Mouse (Mus musculus): Measurements from ENCODE around the gene Gm44973. TPM values are rescaled to one million over a fixed set of nuclear protein-coding genes. Genes with fewer than 3 reads are reported as not detected.
A peak's percentile ranks its signal among the peaks of the same experiment; 100 is the strongest.
"Not testable (repeated sequence)": the region's sequence is repeated elsewhere in the genome, so short reads cannot be mapped to it uniquely, and the experiment has no call there.

Gm44973 gene
- polyA plus RNA-seq, 1 experiment from 2014 or later, result 0.36 TPM

- H3K27ac ChIP-seq (ENCODE audit: low read depth, low read length); H3K9ac ChIP-seq (ENCODE audit: low read length); H3K27me3 ChIP-seq (ENCODE audit: control insufficient read depth, insufficient read depth, low read length); H3K9me3 ChIP-seq (ENCODE audit: control insufficient read depth, low read length); DNase-seq (ENCODE audit: low spot score): not testable (repeated sequence)
- Histone ChIP-seq H3K4me2 (ENCODE audit: low read depth) (peak overlapping the region; percentile 35; the same call in 1 of the 2 replicates), H3K36me3 (ENCODE audit: control insufficient read depth, insufficient read depth, low read length) (peaks cover 11% of the 10 kb centered on the region), H3K4me1 (ENCODE audit: control insufficient read depth, insufficient read depth, low read length) (peaks cover 12% of the 10 kb centered on the region; the same call in 1 of the 2 replicates), H3K4me3 (ENCODE audit: low read depth, low read length) (peak overlapping the region; percentile 93)
- ATAC-seq (ENCODE audit: insufficient read depth, low FRiP score, low TSS enrichment), result peak; percentile 29; the same call in 1 of the 2 replicates
- WGBS, result 51% methylated on average over 10 of the region's 13 CpGs
Observed at GRCm38 (mm10) chr7:5079365-5080009, 64.2 kb downstream of the Gm44973 start.

GRCm38 (mm10) chr7:5080010-5080751 is 64.9 kb downstream of the Gm44973 start, which contains the start of gene Epn1:
TSS of gene Epn1 (plus strand) at chr7:5080235.
- Histone ChIP-seq H3K27me3 (ENCODE audit: control insufficient read depth, insufficient read depth, low read length) (no peaks in the 10 kb centered on the region), H3K4me3 (ENCODE audit: low read depth, low read length) (peak within 1 kb of the TSS; percentile 93), H3K4me2 (ENCODE audit: low read depth) (peak within 1 kb of the TSS; percentile 90), H3K9ac (ENCODE audit: low read length) (peak within 1 kb of the TSS; percentile 84), H3K4me1 (ENCODE audit: control insufficient read depth, insufficient read depth, low read length) (peaks cover 12% of the 10 kb centered on the region; the same call in 1 of the 2 replicates), H3K27ac (ENCODE audit: low read depth, low read length) (peak within 1 kb of the TSS; percentile 51), H3K9me3 (ENCODE audit: control insufficient read depth, low read length) (no peaks in the 10 kb centered on the region), H3K36me3 (ENCODE audit: control insufficient read depth, insufficient read depth, low read length) (peaks cover 10% of the 10 kb centered on the region)
- peak; percentile 97 for ATAC-seq (ENCODE audit: insufficient read depth, low FRiP score, low TSS enrichment)
- DNase-seq (ENCODE audit: low spot score), result peak; percentile 97
- WGBS, result under 1% methylated on average over 70 of the region's 81 CpGs

GRCm38 (mm10) chr7:5080815-5081214 is 65.5 kb downstream of the Gm44973 start:
- WGBS, result 25% methylated on average over 6 of the region's 6 CpGs
- no peak for ATAC-seq (ENCODE audit: insufficient read depth, low FRiP score, low TSS enrichment)

GRCm38 (mm10) chr7:5081241-5081640 is 65.9 kb downstream of the Gm44973 start:
- Histone ChIP-seq H3K9me3 (ENCODE audit: control insufficient read depth, low read length) (no peaks in the 10 kb centered on the region), H3K4me1 (ENCODE audit: control insufficient read depth, insufficient read depth, low read length) (peaks cover 12% of the 10 kb centered on the region; the same call in 1 of the 2 replicates), H3K4me2 (ENCODE audit: low read depth) (peak overlapping the region; percentile 90), H3K4me3 (ENCODE audit: low read depth, low read length) (peak overlapping the region; percentile 93), H3K27me3 (ENCODE audit: control insufficient read depth, insufficient read depth, low read length) (no peaks in the 10 kb centered on the region), H3K9ac (ENCODE audit: low read length) (no peak overlapping the region), H3K27ac (ENCODE audit: low read depth, low read length) (no peak overlapping the region), H3K36me3 (ENCODE audit: control insufficient read depth, insufficient read depth, low read length) (peaks cover 8% of the 10 kb centered on the region)
- DNase-seq (ENCODE audit: low spot score), result no peak
- 83% methylated on average over 6 of the region's 6 CpGs for WGBS
- ATAC-seq (ENCODE audit: insufficient read depth, low FRiP score, low TSS enrichment), result no peak

More at GRCm38 (mm10) chr7:5080815-5081214, 65.5 kb downstream of the Gm44973 start:
- peak overlapping the region; percentile 90 for H3K4me2 ChIP-seq (ENCODE audit: low read depth)
- peaks cover 10% of the 10 kb centered on the region for H3K36me3 ChIP-seq (ENCODE audit: control insufficient read depth, insufficient read depth, low read length)
- no peaks in the 10 kb centered on the region for H3K27me3 ChIP-seq (ENCODE audit: control insufficient read depth, insufficient read depth, low read length)
- H3K4me3 ChIP-seq (ENCODE audit: low read depth, low read length), result peak overlapping the region; percentile 93
- DNase-seq (ENCODE audit: low spot score), result no peak
- H3K27ac ChIP-seq (ENCODE audit: low read depth, low read length), result no peak overlapping the region
- H3K9ac ChIP-seq (ENCODE audit: low read length), result peak overlapping the region; percentile 84
- no peaks in the 10 kb centered on the region for H3K9me3 ChIP-seq (ENCODE audit: control insufficient read depth, low read length)
- H3K4me1 ChIP-seq (ENCODE audit: control insufficient read depth, insufficient read depth, low read length), result peaks cover 12% of the 10 kb centered on the region; the same call in 1 of the 2 replicates

- no peak overlapping the region for H3K9ac ChIP-seq (ENCODE audit: low read length)
- no peaks in the 10 kb centered on the region for H3K27me3 ChIP-seq (ENCODE audit: control insufficient read depth, insufficient read depth, low read length)
- 98% methylated on average over 2 of the region's 2 CpGs for WGBS
- DNase-seq (ENCODE audit: low spot score) (no peak), ATAC-seq (ENCODE audit: insufficient read depth, low FRiP score, low TSS enrichment) (no peak)
- H3K9me3 ChIP-seq (ENCODE audit: control insufficient read depth, low read length), result no peaks in the 10 kb centered on the region
- H3K36me3 ChIP-seq (ENCODE audit: control insufficient read depth, insufficient read depth, low read length), result peaks cover 7% of the 10 kb centered on the region
- peaks cover 12% of the 10 kb centered on the region; the same call in 1 of the 2 replicates for H3K4me1 ChIP-seq (ENCODE audit: control insufficient read depth, insufficient read depth, low read length)
- no peak overlapping the region for H3K4me2 ChIP-seq (ENCODE audit: low read depth)
- no peak overlapping the region for H3K27ac ChIP-seq (ENCODE audit: low read depth, low read length)
- no peak overlapping the region; the same call in 1 of the 2 replicates for H3K4me3 ChIP-seq (ENCODE audit: low read depth, low read length)
Observed at GRCm38 (mm10) chr7:5081939-5082338, 66.6 kb downstream of the Gm44973 start.

Other genes with a start within 250 kb of the Gm44973 start
- not detected in 2 replicates for gene Fam71e2, start 244.2 kb upstream of the Gm44973 start, polyA plus RNA-seq (2014; fragmentation: Nextera tagmentation; extraction: Ambion mirVana)
- gene Il11, start 232.6 kb upstream of the Gm44973 start, polyA plus RNA-seq (2014; fragmentation: Nextera tagmentation; extraction: Ambion mirVana), result 0.16 TPM in 1 of 2 replicates, not detected in the other
- gene Tmem190, start 232.6 kb upstream of the Gm44973 start, polyA plus RNA-seq (2014; fragmentation: Nextera tagmentation; extraction: Ambion mirVana), result not detected in 2 replicates
- 1.7 and 2.2 TPM in 2 replicates for gene Tmem238, start 225.8 kb upstream of the Gm44973 start, polyA plus RNA-seq (2014; fragmentation: Nextera tagmentation; extraction: Ambion mirVana)
- gene Rpl28, start 222.6 kb upstream of the Gm44973 start, polyA plus RNA-seq (2014; fragmentation: Nextera tagmentation; extraction: Ambion mirVana), result 157 and 169 TPM in 2 replicates
- gene Ube2s, start 202.9 kb upstream of the Gm44973 start, polyA plus RNA-seq (2014; fragmentation: Nextera tagmentation; extraction: Ambion mirVana), result 422 and 471 TPM in 2 replicates
- 3.1 and 3.2 TPM in 2 replicates for gene Shisa7, start 170.8 kb upstream of the Gm44973 start, polyA plus RNA-seq (2014; fragmentation: Nextera tagmentation; extraction: Ambion mirVana)
- gene Isoc2b, start 145.2 kb upstream of the Gm44973 start, polyA plus RNA-seq (2014; fragmentation: Nextera tagmentation; extraction: Ambion mirVana), result 2.4 and 2.5 TPM in 2 replicates
- 0.49 and 0.82 TPM in 2 replicates for gene Isoc2a, start 138.3 kb upstream of the Gm44973 start, polyA plus RNA-seq (2014; fragmentation: Nextera tagmentation; extraction: Ambion mirVana)
- 0.29 TPM in 1 of 2 replicates, not detected in the other for gene Gm36210, start 109.0 kb upstream of the Gm44973 start, polyA plus RNA-seq (2014; fragmentation: Nextera tagmentation; extraction: Ambion mirVana)
- 3.5 and 3.8 TPM in 2 replicates for gene Zfp628, start 100.3 kb upstream of the Gm44973 start, polyA plus RNA-seq (2014; fragmentation: Nextera tagmentation; extraction: Ambion mirVana)
- gene Nat14, start 93.5 kb upstream of the Gm44973 start, polyA plus RNA-seq (2014; fragmentation: Nextera tagmentation; extraction: Ambion mirVana), result 6.4 and 7.1 TPM in 2 replicates
- 2.8 and 3.3 TPM in 2 replicates for gene Ssc5d, start 89.7 kb upstream of the Gm44973 start, polyA plus RNA-seq (2014; fragmentation: Nextera tagmentation; extraction: Ambion mirVana)
- gene Sbk2, start 51.1 kb upstream of the Gm44973 start, polyA plus RNA-seq (2014; fragmentation: Nextera tagmentation; extraction: Ambion mirVana), result not detected in 2 replicates
- 0.09 TPM in 1 of 2 replicates, not detected in the other for gene Sbk3, start 44.3 kb upstream of the Gm44973 start, polyA plus RNA-seq (2014; fragmentation: Nextera tagmentation; extraction: Ambion mirVana)
- gene Zfp579, start 19.3 kb upstream of the Gm44973 start, polyA plus RNA-seq (2014; fragmentation: Nextera tagmentation; extraction: Ambion mirVana), result 41.6 and 47.8 TPM in 2 replicates
- 7.8 and 10.1 TPM in 2 replicates for gene Zfp524, start 1.1 kb upstream of the Gm44973 start, polyA plus RNA-seq (2014; fragmentation: Nextera tagmentation; extraction: Ambion mirVana)
- 50.2 and 50.6 TPM in 2 replicates for gene Fiz1, start 799 bp upstream of the Gm44973 start, polyA plus RNA-seq (2014; fragmentation: Nextera tagmentation; extraction: Ambion mirVana)
- 5.5 and 5.6 TPM in 2 replicates for gene Zfp865, start 4.9 kb downstream of the Gm44973 start, polyA plus RNA-seq (2014; fragmentation: Nextera tagmentation; extraction: Ambion mirVana)
- 6.4 and 8.3 TPM in 2 replicates for gene Ccdc106, start 5.1 kb downstream of the Gm44973 start, polyA plus RNA-seq (2014; fragmentation: Nextera tagmentation; extraction: Ambion mirVana)
- 0.50 TPM in 1 of 2 replicates, not detected in the other for gene 4632433K11Rik, start 18.6 kb downstream of the Gm44973 start, polyA plus RNA-seq (2014; fragmentation: Nextera tagmentation; extraction: Ambion mirVana)
- gene Zfp784, start 22.9 kb downstream of the Gm44973 start, polyA plus RNA-seq (2014; fragmentation: Nextera tagmentation; extraction: Ambion mirVana), result 2.7 and 3.2 TPM in 2 replicates
- gene Zfp580, start 36.0 kb downstream of the Gm44973 start, polyA plus RNA-seq (2014; fragmentation: Nextera tagmentation; extraction: Ambion mirVana), result 42.3 and 48.9 TPM in 2 replicates
- 167 and 186 TPM in 2 replicates for gene U2af2, start 46.6 kb downstream of the Gm44973 start, polyA plus RNA-seq (2014; fragmentation: Nextera tagmentation; extraction: Ambion mirVana)
- 64.8 and 67.4 TPM in 2 replicates for gene Epn1, start 64.7 kb downstream of the Gm44973 start, polyA plus RNA-seq (2014; fragmentation: Nextera tagmentation; extraction: Ambion mirVana)
- gene Rfpl4, start 101.5 kb downstream of the Gm44973 start, polyA plus RNA-seq (2014; fragmentation: Nextera tagmentation; extraction: Ambion mirVana), result not detected in 2 replicates
- gene Rasl2-9, start 110.5 kb downstream of the Gm44973 start, polyA plus RNA-seq (2014; fragmentation: Nextera tagmentation; extraction: Ambion mirVana), result not detected in 2 replicates
- gene Vmn1r55, start 134.2 kb downstream of the Gm44973 start, polyA plus RNA-seq (2014; fragmentation: Nextera tagmentation; extraction: Ambion mirVana), result not detected in 2 replicates
- not detected in 2 replicates for gene Vmn1r56, start 181.3 kb downstream of the Gm44973 start, polyA plus RNA-seq (2014; fragmentation: Nextera tagmentation; extraction: Ambion mirVana)
- not detected in 2 replicates for gene Vmn1r57, start 203.0 kb downstream of the Gm44973 start, polyA plus RNA-seq (2014; fragmentation: Nextera tagmentation; extraction: Ambion mirVana)

Measured in neural tube, embryonic 11.5 days (tissue).